Mouse (Mus musculus) MEL (cell line): ENCODE data around the gene Zfp668. TPM values are rescaled to one million over a fixed set of nuclear protein-coding genes. Genes with fewer than 3 reads are reported as not detected.

Experiments
- DNase-seq: peaks from one replicate; pipeline ENCODE4 v3.0.0; 2011; ENCODE audit warnings: low read depth, low spot score
- H3K27ac ChIP-seq: 2 replicates; pipeline ENCODE4 v1.5.1; 2012; ENCODE audit warnings: low read depth, mild to moderate bottlenecking, control low read depth, low read length, moderate library complexity; ENCODE audit not compliant: control insufficient read depth
- H3K27me3 ChIP-seq, 2 experiments: fragments of 150-350 bp in 1 of 2; sonication (generic) in 1 of 2; 2 replicates each; pipeline ENCODE4 v1.6.1; 2012; ENCODE audit warnings: low read length in 2 of 2, mild to moderate bottlenecking in 2 of 2, improper control_type of control experiment in 1 of 2, moderate library complexity in 1 of 2; ENCODE audit not compliant: insufficient read depth in 2 of 2, control insufficient read depth in 1 of 2
- H3K36me3 ChIP-seq, 2 experiments: 2 replicates each; pipeline ENCODE4 v1.6.1; 2012 to 2014; ENCODE audit warnings: low read length in 2 of 2, improper control_type of control experiment in 1 of 2, inconsistent platforms in 1 of 2, mild to moderate bottlenecking in 1 of 2; ENCODE audit not compliant: insufficient read depth in 2 of 2, control insufficient read depth in 1 of 2
- H3K4me1 ChIP-seq, 2 experiments: fragments of 150-350 bp in 1 of 2; sonication (generic) in 1 of 2; 2 replicates each; pipeline ENCODE4 v1.6.1; 2012; ENCODE audit warnings: low read length in 2 of 2, improper control_type of control experiment in 1 of 2, mild to moderate bottlenecking in 1 of 2; ENCODE audit not compliant: insufficient read depth in 2 of 2, control insufficient read depth in 1 of 2
- H3K4me3 ChIP-seq, 2 experiments: fragments of 150-350 bp in 1 of 2; sonication (generic) in 1 of 2; 2 replicates each; pipeline ENCODE4 v1.5.1; 2012; ENCODE audit warnings: low read depth in 2 of 2, low read length in 2 of 2, mild to moderate bottlenecking in 2 of 2, moderate library complexity in 2 of 2, control low read depth in 1 of 2, improper control_type of control experiment in 1 of 2; ENCODE audit not compliant: control insufficient read depth in 1 of 2, insufficient read depth in 1 of 2
- H3K79me2 ChIP-seq: 2 replicates; pipeline ENCODE4 v1.6.1; 2012; ENCODE audit warnings: mild to moderate bottlenecking, low read length, moderate library complexity; ENCODE audit not compliant: control insufficient read depth, poor library complexity, insufficient read depth
- H3K9ac ChIP-seq: 2 replicates; pipeline ENCODE4 v1.6.1; 2012; ENCODE audit warnings: low read depth, mild to moderate bottlenecking, control low read depth, low read length, moderate library complexity; ENCODE audit not compliant: control insufficient read depth, poor library complexity, severe bottlenecking
- H3K9me3 ChIP-seq: fragments of 150-350 bp; sonication (generic); replicated peaks from 2 replicates; pipeline ENCODE4 v1.6.1; 2012; ENCODE audit warnings: mild to moderate bottlenecking, low read length, improper control_type of control experiment, moderate library complexity; ENCODE audit not compliant: insufficient read depth
- BHLHE40 ChIP-seq: IDR thresholded peaks from 2 replicates; pipeline ENCODE4 v1.6.1; 2012; ENCODE audit warnings: low read depth, mild to moderate bottlenecking, inconsistent platforms, low read length, improper control_type of control experiment, borderline replicate concordance
- CHD1 ChIP-seq: IDR thresholded peaks from 2 replicates; pipeline ENCODE4 v1.6.1; 2012; ENCODE audit warnings: low read depth, mild to moderate bottlenecking, inconsistent platforms, low read length, improper control_type of control experiment
- CHD2 ChIP-seq: IDR thresholded peaks from 2 replicates; pipeline ENCODE4 v1.6.1; 2011; ENCODE audit warnings: low read length, improper control_type of control experiment
- CTCF ChIP-seq, 3 experiments: IDR thresholded peaks in 2 of 3; conservative IDR thresholded peaks in 1 of 3; 2 replicates each; pipeline ENCODE4 v1.5.1; 2011 to 2012; ENCODE audit warnings: low read length in 3 of 3, low read depth in 2 of 3, mild to moderate bottlenecking in 2 of 3, improper control_type of control experiment in 1 of 3, inconsistent platforms in 1 of 3, mixed read lengths in 1 of 3, moderate library complexity in 1 of 3; ENCODE audit not compliant: control insufficient read depth in 1 of 3, insufficient read depth in 1 of 3, poor library complexity in 1 of 3, severe bottlenecking in 1 of 3
- E2F4 ChIP-seq: IDR thresholded peaks from 2 replicates; pipeline ENCODE4 v1.6.1; 2011; ENCODE audit warnings: low read depth, low read length, improper control_type of control experiment, borderline replicate concordance
- ELF1 ChIP-seq: IDR thresholded peaks from 2 replicates; pipeline ENCODE4 v1.6.1; 2014; ENCODE audit warnings: low read depth, mild to moderate bottlenecking, inconsistent platforms, low read length, improper control_type of control experiment, moderate library complexity
- EP300 ChIP-seq, 2 experiments: IDR thresholded peaks; 2 replicates each; pipeline ENCODE4 v1.6.1; 2011; ENCODE audit warnings: improper control_type of control experiment in 2 of 2, low read length in 2 of 2, low read depth in 1 of 2, mild to moderate bottlenecking in 1 of 2
- JUND ChIP-seq: IDR thresholded peaks from 2 replicates; pipeline ENCODE4 v1.6.1; 2011; ENCODE audit warnings: low read depth, mild to moderate bottlenecking, improper control_type of control experiment, low read length
- KAT2A ChIP-seq: conservative IDR thresholded peaks from 2 replicates; pipeline ENCODE4 v1.6.1; 2012; ENCODE audit warnings: low read depth, low read length, improper control_type of control experiment, inconsistent platforms
- MAX ChIP-seq: IDR thresholded peaks from 2 replicates; pipeline ENCODE4 v1.6.1; 2011; ENCODE audit warnings: low read length, improper control_type of control experiment
- MEF2A ChIP-seq: IDR thresholded peaks from 2 replicates; pipeline ENCODE4 v1.6.1; 2014; ENCODE audit warnings: low read depth, mild to moderate bottlenecking, inconsistent platforms, low read length, improper control_type of control experiment; ENCODE audit not compliant: poor library complexity, insufficient replicate concordance, severe bottlenecking; ENCODE audit errors: extremely low read depth
- MYC ChIP-seq: IDR thresholded peaks from 2 replicates; pipeline ENCODE4 v1.6.1; 2011; ENCODE audit warnings: low read depth, mild to moderate bottlenecking, low read length, improper control_type of control experiment, moderate library complexity
- NRF1 ChIP-seq: IDR thresholded peaks from 2 replicates; pipeline ENCODE4 v1.6.1; 2014; ENCODE audit warnings: low read depth, mild to moderate bottlenecking, inconsistent platforms, low read length, improper control_type of control experiment, moderate library complexity; ENCODE audit not compliant: poor library complexity, insufficient read depth, severe bottlenecking
- RAD21 ChIP-seq: IDR thresholded peaks from 2 replicates; pipeline ENCODE4 v1.6.1; 2011; ENCODE audit warnings: mild to moderate bottlenecking, low read depth, low read length, improper control_type of control experiment
- RCOR1 ChIP-seq: IDR thresholded peaks from 2 replicates; pipeline ENCODE4 v1.6.1; 2012; ENCODE audit warnings: low read depth, mild to moderate bottlenecking, inconsistent platforms, low read length, improper control_type of control experiment
- SIN3A ChIP-seq: IDR thresholded peaks from 2 replicates; pipeline ENCODE4 v1.6.1; 2012; ENCODE audit warnings: low read length, improper control_type of control experiment, inconsistent platforms
- TAL1 ChIP-seq: IDR thresholded peaks from 2 replicates; pipeline ENCODE4 v1.6.1; 2012; ENCODE audit warnings: mild to moderate bottlenecking, inconsistent platforms, low read length, moderate library complexity, mixed read lengths
- TBP ChIP-seq: IDR thresholded peaks from 2 replicates; pipeline ENCODE4 v1.8.0; 2011; ENCODE audit warnings: low read depth, low read length, improper control_type of control experiment
- TCF12 ChIP-seq: IDR thresholded peaks from 2 replicates; pipeline ENCODE4 v1.6.1; 2014; ENCODE audit warnings: low read depth, mild to moderate bottlenecking, inconsistent platforms, low read length, improper control_type of control experiment, moderate library complexity
- USF1 ChIP-seq: IDR thresholded peaks from 2 replicates; pipeline ENCODE4 v1.6.1; 2014; ENCODE audit warnings: low read depth, mild to moderate bottlenecking, inconsistent platforms, low read length, improper control_type of control experiment, moderate library complexity
- USF2 ChIP-seq, 2 experiments: IDR thresholded peaks; 2 replicates each; pipeline ENCODE4 v1.6.1; 2011 to 2012; ENCODE audit warnings: improper control_type of control experiment in 2 of 2, low read length in 2 of 2, borderline replicate concordance in 1 of 2, inconsistent platforms in 1 of 2, low read depth in 1 of 2, mild to moderate bottlenecking in 1 of 2; ENCODE audit not compliant: insufficient read depth in 1 of 2
- ZMIZ1 ChIP-seq: IDR thresholded peaks from 2 replicates; pipeline ENCODE4 v1.6.1; 2012; ENCODE audit warnings: low read depth, mild to moderate bottlenecking, inconsistent platforms, low read length, improper control_type of control experiment, moderate library complexity
- polyA plus RNA-seq, 2 experiments: library from polyadenylated mRNA; stranded (reverse) in 1 of 2; unstranded in 1 of 2; fragments of >175 nt in 1 of 2; fragments of >200 nt in 1 of 2; gene quantifications; 2 replicates each; pipeline versions ENCODE4 v1.2.1 to v1.2.4; 2012; ENCODE audit warnings: low replicate concordance in 2 of 2, low read depth in 1 of 2; ENCODE audit not compliant: insufficient read length in 2 of 2, insufficient read depth in 1 of 2, missing spikeins in 1 of 2
- total RNA-seq: library from RNA; depleted of rRNA; stranded (reverse); fragments of 300-350 nt; gene quantifications from 2 replicates; pipeline ENCODE4 v1.2.3, GENCODE M21; 2012

Zfp668 gene
- total and polyA plus RNA-seq, 3 experiments, result 9.1 to 15.6 TPM; not detected in 1

GRCm38 (mm10) chr7:127894480-127894879, 17.9 kb upstream of the Zfp668 start:
- H3K4me3 ChIP-seq, result peak overlapping the region in 1 of 2 experiments; percentile 75; a peak in 1 of 4 replicates
- H3K79me2 ChIP-seq, result no peaks in the 10 kb centered on the region
- H3K27ac ChIP-seq, result no peak overlapping the region
- H3K27me3 ChIP-seq, result no peaks in the 10 kb centered on the region
- peaks cover 18 to 31% of the 10 kb centered on the region in 2 experiments for H3K4me1 ChIP-seq
- TF ChIP-seq MYC (no peak), MEF2A (no peak), CHD2 (no peak), SIN3A (no peak), EP300 (IDR thresholded peaks at IDR 0.05; ENCODE audit: low read depth in 1 of 2, low read length in 2 of 2) (no peak), USF2 (IDR thresholded peaks at IDR 0.05; ENCODE audit: borderline replicate concordance in 1 of 2, insufficient read depth in 1 of 2, low read depth in 1 of 2, low read length in 2 of 2) (no peak), E2F4 (no peak), RAD21 (no peak), ZMIZ1 (no peak)
- TF ChIP-seq, all 39 proteins: peak for 0
- peaks cover 0 to 15% of the 10 kb centered on the region in 2 experiments; a peak in 2 of 4 replicates for H3K36me3 ChIP-seq
- H3K9ac ChIP-seq, result peak overlapping the region; percentile 76; the same call in 1 of the 2 replicates
- H3K9me3 ChIP-seq, result no peaks in the 10 kb centered on the region
- DNase-seq, result no peak

- peaks cover 6 to 7% of the 10 kb centered on the region in 2 experiments; a peak in 2 of 4 replicates for H3K36me3 ChIP-seq
Measured at GRCm38 (mm10) chr7:127890798-127891197, 14.2 kb upstream of the Zfp668 start, which contains the start of gene Prss53. Gene Prss53 (minus strand): TSS chr7:127890970.

GRCm38 (mm10) chr7:127888821-127889220, 12.2 kb upstream of the Zfp668 start:
- H3K36me3 ChIP-seq, result peaks cover 8 to 26% of the 10 kb centered on the region in 2 experiments; a peak in 3 of 4 replicates
- H3K79me2 ChIP-seq, result peaks cover 10% of the 10 kb centered on the region
- TF ChIP-seq NRF1 (no peak), MEF2A (no peak), E2F4 (no peak), RAD21 (no peak), TBP (no peak), ELF1 (no peak), TCF12 (no peak), CTCF (IDR thresholded peaks at IDR 0.05 in 2 of 3, conservative IDR thresholded peaks at IDR 0.05 in 1 of 3; ENCODE audit: control insufficient read depth in 1 of 3, insufficient read depth in 1 of 3, low read depth in 2 of 3, low read length in 3 of 3, poor library complexity in 1 of 3, severe bottlenecking in 1 of 3) (no peak), JUND (no peak), TAL1 (no peak)
- H3K4me1 ChIP-seq, result peaks cover 10 to 21% of the 10 kb centered on the region in 2 experiments
- no peaks in the 10 kb centered on the region for H3K27me3 ChIP-seq
- no peak overlapping the region for H3K4me3 ChIP-seq
- peak; percentile 44 for DNase-seq
- H3K27ac ChIP-seq, result no peak overlapping the region
- H3K9me3 ChIP-seq, result no peaks in the 10 kb centered on the region
- H3K9ac ChIP-seq, result no peak overlapping the region

More at GRCm38 (mm10) chr7:127890798-127891197, 14.2 kb upstream of the Zfp668 start, which contains the start of gene Prss53:
- DNase-seq, result no peak
- H3K79me2 ChIP-seq, result no peaks in the 10 kb centered on the region
- H3K4me3 ChIP-seq, result no peak within 1 kb of the TSS
- TF ChIP-seq RCOR1, result no peak
- TF ChIP-seq KAT2A, result no peak
- TF ChIP-seq BHLHE40, result no peak
- no peak for TF ChIP-seq E2F4
- TF ChIP-seq CHD1, result no peak
- TF ChIP-seq CTCF (IDR thresholded peaks at IDR 0.05 in 2 of 3, conservative IDR thresholded peaks at IDR 0.05 in 1 of 3; ENCODE audit: control insufficient read depth in 1 of 3, insufficient read depth in 1 of 3, low read depth in 2 of 3, low read length in 3 of 3, poor library complexity in 1 of 3, severe bottlenecking in 1 of 3), result no peak
- no peak for TF ChIP-seq USF1
- no peak for TF ChIP-seq MAX
- H3K4me1 ChIP-seq, result peaks cover 0 to 13% of the 10 kb centered on the region in 2 experiments; a peak in 3 of 4 replicates
- H3K9ac ChIP-seq, result no peak within 1 kb of the TSS
- no peak within 1 kb of the TSS for H3K27ac ChIP-seq
- H3K27me3 ChIP-seq, result no peaks in the 10 kb centered on the region
- H3K9me3 ChIP-seq, result no peaks in the 10 kb centered on the region
